Mouse (Mus musculus) hindbrain, embryonic 12.5 days (tissue): ENCODE measurements around the gene Gm21776. TPM values are rescaled to one million over a fixed set of nuclear protein-coding genes. Genes with fewer than 3 reads are reported as not detected.
"Not testable (repeated sequence)": the region's sequence is repeated elsewhere in the genome, so short reads cannot be mapped to it uniquely, and the experiment has no call there.

Experiments
- ATAC-seq: fragments of 200-750 bp; cut with Nextera tagmentation; 2 replicates; pipeline ENCODE4 v1.8.0; 2017; ENCODE audit warnings: moderate TSS enrichment; ENCODE audit not compliant: low FRiP score
- H3K27ac ChIP-seq: fragments of 300-500 bp; sonication (generic); 2 replicates; pipeline ENCODE4 v1.5.1; 2016; ENCODE audit warnings: mild to moderate bottlenecking
- H3K27me3 ChIP-seq: fragments of 300-500 bp; sonication (generic); 2 replicates; pipeline ENCODE4 v1.6.1; 2016; ENCODE audit warnings: mild to moderate bottlenecking
- H3K36me3 ChIP-seq: fragments of 300-500 bp; sonication (generic); 2 replicates; pipeline ENCODE4 v1.6.1; 2016; ENCODE audit warnings: mild to moderate bottlenecking
- H3K4me1 ChIP-seq: fragments of 300-500 bp; sonication (generic); 2 replicates; pipeline ENCODE4 v1.6.1; 2016
- H3K4me2 ChIP-seq: fragments of 300-500 bp; sonication (generic); replicated peaks from 2 replicates; pipeline ENCODE4 v1.6.1; 2016; ENCODE audit warnings: mild to moderate bottlenecking
- H3K4me3 ChIP-seq: fragments of 300-500 bp; sonication (generic); 2 replicates; pipeline ENCODE4 v1.5.1; 2016; ENCODE audit warnings: mild to moderate bottlenecking
- H3K9ac ChIP-seq: fragments of 300-500 bp; sonication (generic); 2 replicates; pipeline ENCODE4 v1.6.1; 2016; ENCODE audit warnings: mild to moderate bottlenecking, moderate library complexity
- H3K9me3 ChIP-seq: fragments of 300-500 bp; sonication (generic); replicated peaks from 2 replicates; pipeline ENCODE4 v1.6.1; 2016; ENCODE audit warnings: mild to moderate bottlenecking
- WGBS: fragments of 180-500 bp; shearing (Covaris S2); methylation state at CpG from one replicate; pipeline ENCODE4 v1.1.7; 2016; 5-methylcytosine and 5-hydroxymethylcytosine counted together
- polyA plus RNA-seq: library from polyadenylated mRNA; unstranded; fragments of >200 nt; fragmentation: Nextera tagmentation; extraction: Ambion mirVana; gene quantifications from 2 replicates; pipeline ENCODE4 v1.2.1, GENCODE M21; 2016

The Gm21776 gene
- not detected in 2 replicates for polyA plus RNA-seq

- H3K27me3 ChIP-seq, H3K36me3 ChIP-seq: not testable (repeated sequence)
- no CpG with 5 or more reads among the region's 3 CpGs for WGBS
Measured at GRCm38 (mm10) chrY:76378362-76378761, at the start of gene Gm21776. Gene Gm21776, plus strand, starts transcription at chrY:76378662.

More at GRCm38 (mm10) chrY:76378362-76378761, at the start of gene Gm21776:
- H3K9ac ChIP-seq, H3K27ac ChIP-seq, H3K4me2 ChIP-seq, H3K4me3 ChIP-seq, ATAC-seq, H3K4me1 ChIP-seq, H3K9me3 ChIP-seq: not testable (repeated sequence)
